Mouse (Mus musculus): ENCODE results near the gene A630076J17Rik.

DNA sequence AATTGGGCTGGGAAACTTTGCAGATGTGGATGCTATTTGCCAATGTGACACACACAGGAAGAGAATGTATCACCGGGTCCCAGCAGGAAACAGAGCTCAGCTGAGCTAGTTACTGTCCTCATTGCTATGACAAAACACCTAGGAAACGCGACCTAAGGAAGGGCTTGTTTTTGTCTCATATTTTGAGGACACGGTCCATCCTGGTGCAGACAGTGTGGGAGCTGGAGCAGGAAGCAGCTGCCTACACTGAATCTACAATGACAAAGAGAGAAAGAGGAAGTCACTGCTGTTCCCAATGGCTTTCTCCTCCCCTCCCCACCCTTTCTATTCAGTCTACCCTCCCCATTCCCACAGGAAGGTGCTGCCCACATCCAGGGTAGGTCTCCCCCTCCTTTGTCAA is 21.6 kb downstream of the A630076J17Rik start:
- TF ChIP-seq GATA1 (IDR thresholded peaks at IDR 0.05; ENCODE audit: low read length) (no peak), TAL1 (IDR thresholded peaks at IDR 0.05; ENCODE audit: low read length) (no peak)

All from erythroblast, embryonic 14.5 days (primary cell).